Mouse (Mus musculus) gastrocnemius, adult 2 months (tissue): Measurements from ENCODE around the gene Actl10. TPM values are rescaled to one million over a fixed set of nuclear protein-coding genes. Genes with fewer than 3 reads are reported as not detected.

ENCODE experiments used
- DNase-seq: peaks from one replicate; pipeline ENCODE4 v3.0.0; 2022
- H3K27ac ChIP-seq: fragments of 200-600 bp; 2 replicates; pipeline ENCODE4 v1.8.1; 2022; ENCODE audit warnings: mild to moderate bottlenecking
- H3K4me3 ChIP-seq: fragments of 200-600 bp; 2 replicates; pipeline ENCODE4 v1.8.1; 2022; ENCODE audit warnings: mild to moderate bottlenecking, moderate library complexity
- CTCF ChIP-seq: fragments of 200-600 bp; IDR thresholded peaks from 2 replicates; pipeline ENCODE4 v1.8.1; 2022; ENCODE audit warnings: antibody characterized with exemption, mild to moderate bottlenecking, moderate library complexity
- intact Hi-C: fragments of 180-260 bp; cut with DNase I; formaldehyde crosslinking; loops from one replicate; pipeline ENCODE4 v1.15.1; 2025
- total RNA-seq, 2 experiments: library from RNA; stranded (reverse); gene quantifications; 2 replicates each; pipeline ENCODE4 v1.2.3; 2021

Actl10 gene
- total RNA-seq, 2 experiments from 2014 or later: not detected

DNA sequence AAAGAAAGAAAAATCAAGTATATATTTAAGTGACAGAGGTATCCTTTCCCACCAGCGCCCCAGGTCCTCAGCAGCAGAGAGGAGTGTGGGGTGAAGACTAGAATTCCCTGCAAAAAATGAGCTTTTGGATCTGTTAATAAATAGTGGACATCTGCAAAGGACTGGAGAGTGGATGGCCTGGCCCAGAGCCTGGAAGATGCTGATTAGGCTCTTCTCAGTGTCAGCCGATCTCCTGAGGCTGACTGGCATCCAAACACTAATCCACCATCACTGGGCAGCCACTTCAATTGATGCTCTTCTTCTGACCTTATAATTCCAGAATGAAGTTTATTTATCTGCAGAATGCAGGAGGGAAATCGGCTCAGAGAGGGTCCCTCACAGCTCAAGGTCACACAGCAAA is 21.4 kb downstream of the Actl10 start:
- no peak for TF ChIP-seq CTCF
- no peak overlapping the region for H3K27ac ChIP-seq
- no peak overlapping the region for H3K4me3 ChIP-seq
- intact Hi-C loops: no loop called here
- DNase-seq: no peak

DNA sequence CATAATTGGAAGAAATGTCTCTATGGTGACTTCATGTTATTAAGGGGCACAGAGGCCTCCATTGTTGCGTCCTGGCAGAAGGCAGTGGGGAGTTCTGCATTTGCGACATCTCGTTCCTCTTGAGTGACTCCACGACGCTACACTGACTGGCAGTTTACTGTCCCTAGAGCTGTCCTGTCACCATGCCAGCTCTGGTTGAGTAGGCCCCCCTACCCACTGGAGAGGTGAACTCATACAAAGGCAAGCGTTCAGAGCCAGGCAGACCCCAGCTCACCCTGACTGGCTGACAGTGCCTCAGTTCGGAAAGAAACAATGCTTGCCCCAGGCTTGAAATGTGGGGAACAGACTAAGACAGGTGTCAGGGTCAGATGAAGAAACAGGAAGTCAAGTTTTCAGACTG is 22.7 kb downstream of the Actl10 start:
- TF ChIP-seq CTCF: no peak
- intact Hi-C loops: no loop called here
- Histone ChIP-seq H3K27ac (no peak overlapping the region), H3K4me3 (no peak overlapping the region)
- DNase-seq: no peak

GRCm38 (mm10) chr2:154576876-154577743 is 25.5 kb downstream of the Actl10 start:
- H3K4me3 ChIP-seq: no peak overlapping the region
- intact Hi-C loops: no loop called here
- TF ChIP-seq CTCF: no peak
- no peak for DNase-seq
- no peak overlapping the region for H3K27ac ChIP-seq

DNA sequence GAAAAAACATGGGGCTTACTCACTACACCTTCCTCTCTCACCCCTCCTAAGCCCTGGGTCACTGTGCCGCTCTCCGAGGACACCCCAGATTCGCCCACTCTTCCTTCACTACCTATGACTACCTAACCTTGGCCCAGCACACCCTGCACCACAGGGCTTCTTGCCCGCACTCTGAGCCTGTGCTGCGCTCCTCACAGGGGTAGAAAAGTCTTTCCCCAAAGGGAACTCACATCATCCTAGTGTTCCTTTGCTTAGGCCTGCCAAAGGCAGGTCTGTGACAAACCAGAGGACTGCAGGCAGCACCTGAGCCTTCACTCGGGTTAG is 26.1 kb downstream of the Actl10 start:
- H3K27ac ChIP-seq: no peak overlapping the region
- DNase-seq: no peak
- H3K4me3 ChIP-seq: no peak overlapping the region
- intact Hi-C loops: no loop called here
- TF ChIP-seq CTCF: no peak

DNA sequence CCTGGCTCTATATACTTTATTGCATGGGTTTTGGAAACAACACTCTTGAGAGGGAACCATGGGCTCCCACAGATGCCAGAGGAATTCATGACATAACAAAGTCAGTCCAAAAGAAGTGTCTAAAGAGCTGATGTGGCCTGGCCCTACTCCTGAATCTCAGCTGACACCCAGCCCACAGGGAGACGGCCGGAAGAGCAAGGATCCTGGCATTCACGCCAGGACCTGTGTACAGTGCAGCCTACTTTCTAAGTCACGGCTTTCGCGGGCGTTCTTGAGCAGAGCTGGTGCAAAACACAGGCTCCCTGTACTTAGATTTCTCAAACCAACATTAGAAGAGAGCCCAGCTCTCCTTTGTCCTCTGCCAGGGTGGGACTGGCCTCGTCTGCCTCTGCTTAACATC is 29.0 kb downstream of the Actl10 start:
- H3K4me3 ChIP-seq: peak overlapping the region; percentile 21; the same call in 1 of the 2 replicates
- intact Hi-C loops: no loop called here
- DNase-seq: peak; percentile 78
- TF ChIP-seq CTCF: no peak
- H3K27ac ChIP-seq: peak overlapping the region; percentile 79

- peak; percentile 14; the same call in 1 of the 2 replicates for TF ChIP-seq CTCF
- H3K27ac ChIP-seq: 0 out of 2 replicates have a peak overlapping the region, but pooled peaks have one; percentile 79
- intact Hi-C loops: no loop called here
- DNase-seq: no peak
- no peak overlapping the region for H3K4me3 ChIP-seq
Measured at GRCm38 (mm10) chr2:154581421-154581820, 29.8 kb downstream of the Actl10 start.

DNA sequence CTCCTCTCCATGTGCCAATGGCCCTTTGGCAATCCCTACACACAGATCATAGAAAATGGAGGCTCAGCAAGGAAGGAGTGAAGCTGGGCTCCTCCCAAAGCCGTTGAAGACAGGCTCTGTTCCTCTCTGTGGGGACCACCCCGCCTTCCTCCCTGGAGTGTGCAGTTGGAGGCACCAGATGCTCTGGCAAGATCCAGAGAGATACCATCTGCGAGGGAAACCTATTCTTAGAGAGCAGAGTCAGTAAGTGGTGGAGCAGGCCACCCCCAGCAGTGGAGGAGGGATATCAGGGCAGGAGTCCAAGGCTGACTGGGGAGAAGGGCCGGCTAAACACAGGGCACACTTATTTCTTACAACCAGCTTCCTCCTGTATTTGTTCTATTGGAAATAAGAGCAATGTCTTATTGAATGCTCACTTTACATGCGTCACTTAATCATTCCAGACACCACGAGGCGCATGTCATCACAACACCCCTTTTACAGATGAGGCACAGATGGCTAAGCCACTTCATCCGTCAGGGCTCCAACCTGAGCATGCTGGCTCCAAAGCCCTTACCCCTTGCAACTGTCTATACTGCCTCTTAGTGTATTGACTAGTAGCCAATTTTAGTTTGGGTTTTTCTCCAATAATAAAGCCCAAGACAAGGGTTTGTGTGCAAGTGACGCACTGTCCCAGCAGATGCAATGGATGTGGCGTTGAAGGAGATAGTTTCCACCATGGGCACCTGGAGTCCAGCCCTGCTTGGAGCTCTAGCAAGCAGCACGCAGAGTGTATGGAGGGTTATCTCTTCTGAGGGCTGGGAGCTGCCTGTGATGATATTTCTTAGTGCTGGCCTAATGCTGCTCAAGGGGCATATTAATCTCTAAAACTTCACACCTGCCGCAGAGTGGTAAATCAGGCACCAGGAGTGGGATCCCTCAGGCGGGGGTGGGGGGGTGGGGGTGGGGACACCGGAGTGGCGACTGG is 32.6 kb downstream of the Actl10 start:
- DNase-seq: no peak
- intact Hi-C loops: no loop called here
- H3K4me3 ChIP-seq: no peak overlapping the region
- no peak for TF ChIP-seq CTCF
- H3K27ac ChIP-seq: no peak overlapping the region

GRCm38 (mm10) chr2:154584931-154585601 is 33.5 kb downstream of the Actl10 start:
- no peak for TF ChIP-seq CTCF
- intact Hi-C loops: no loop called here
- Histone ChIP-seq H3K4me3 (no peak overlapping the region), H3K27ac (no peak overlapping the region)
- DNase-seq: no peak

DNA sequence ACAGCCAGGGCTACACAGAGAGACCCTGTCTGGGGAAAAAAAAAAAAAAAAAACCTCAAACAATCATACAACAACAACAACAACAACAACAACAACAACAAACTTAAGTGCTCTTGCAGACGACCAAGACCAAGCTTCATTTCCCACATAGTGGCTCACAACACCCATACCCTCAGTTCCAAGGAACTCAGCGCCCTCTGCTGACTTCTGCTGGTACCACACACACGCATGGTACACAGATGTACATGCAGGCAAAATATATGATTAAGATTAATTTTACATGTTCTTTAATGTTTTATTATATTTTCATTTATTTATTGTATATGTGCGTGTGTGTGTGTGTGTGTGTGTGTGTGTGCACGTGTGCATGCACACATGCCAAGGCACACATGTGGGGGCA is 34.8 kb downstream of the Actl10 start:
- intact Hi-C loops: no loop called here
- DNase-seq: peak; percentile 44
- Histone ChIP-seq H3K4me3 (no peak overlapping the region), H3K27ac (no peak overlapping the region)
- TF ChIP-seq CTCF: peak; percentile 48

DNA sequence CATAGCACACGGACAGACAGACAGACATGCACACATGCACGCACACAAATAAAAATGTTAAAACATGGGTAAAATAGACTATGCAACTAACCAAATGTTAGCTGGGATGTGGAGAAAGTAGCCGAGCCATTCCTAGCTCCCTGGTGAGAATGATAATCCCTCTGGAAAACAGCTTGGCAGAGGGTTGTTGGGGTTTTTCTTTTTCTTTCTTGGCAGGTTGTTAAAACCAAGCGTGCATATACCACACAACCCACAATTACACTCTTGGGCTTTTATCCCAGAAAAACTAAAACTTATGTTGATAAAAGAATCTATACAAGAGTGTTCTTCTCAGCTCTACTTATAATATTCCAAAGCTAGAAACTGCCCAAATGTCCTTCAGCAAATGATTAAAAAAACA is 37.5 kb downstream of the Actl10 start:
- no peak for TF ChIP-seq CTCF
- no peak overlapping the region for H3K27ac ChIP-seq
- DNase-seq: no peak
- no peak overlapping the region for H3K4me3 ChIP-seq
- intact Hi-C loops: no loop called here

GRCm38 (mm10) chr2:154591239-154591638 is 39.7 kb downstream of the Actl10 start:
- Histone ChIP-seq H3K4me3 (no peak overlapping the region), H3K27ac (no peak overlapping the region)
- intact Hi-C loops: no loop called here
- no peak for TF ChIP-seq CTCF
- DNase-seq: no peak

- intact Hi-C loops: loop anchor here (2.0 kb wide), 1 partner anchor 20 kb away; the partner anchor contains the start of genes 4930519P11Rik and Zfp341
- TF ChIP-seq CTCF: peak; percentile 73
- peak; percentile 43 for DNase-seq
Measured at GRCm38 (mm10) chr2:154593025-154593424, 41.4 kb downstream of the Actl10 start.

More at GRCm38 (mm10) chr2:154593025-154593424, 41.4 kb downstream of the Actl10 start:
- H3K27ac ChIP-seq: no peak overlapping the region
- H3K4me3 ChIP-seq: no peak overlapping the region
